Mouse (Mus musculus) limb, embryonic 14.5 days (tissue): ENCODE data around the gene Mylk. TPM values are rescaled to one million over a fixed set of nuclear protein-coding genes. Genes with fewer than 3 reads are reported as not detected.

ENCODE experiments used
- ATAC-seq: fragments of 200-750 bp; cut with Nextera tagmentation; 2 replicates; pipeline ENCODE4 v1.8.0; 2017; ENCODE audit warnings: low read depth, moderate number of reproducible peaks, moderate TSS enrichment; ENCODE audit not compliant: low FRiP score
- DNase-seq: peaks from one replicate; pipeline ENCODE4 v3.0.0-alpha.2; 2015; ENCODE audit warnings: low spot score
- H3K27ac ChIP-seq: fragments of 300-500 bp; sonication (generic); replicated peaks from 2 replicates; pipeline ENCODE4 v1.5.1; 2014; ENCODE audit warnings: low read depth, mild to moderate bottlenecking, low read length, moderate library complexity, mixed read lengths
- H3K27me3 ChIP-seq: fragments of 300-500 bp; sonication (generic); 2 replicates; pipeline ENCODE4 v1.6.1; 2014; ENCODE audit warnings: low read length, mixed read lengths; ENCODE audit not compliant: control insufficient read depth, insufficient read depth
- H3K36me3 ChIP-seq: fragments of 300-500 bp; sonication (generic); 2 replicates; pipeline ENCODE4 v1.6.1; 2014; ENCODE audit warnings: mild to moderate bottlenecking, low read length, moderate library complexity, mixed read lengths; ENCODE audit not compliant: control insufficient read depth, insufficient read depth
- H3K4me1 ChIP-seq: fragments of 300-500 bp; sonication (generic); 2 replicates; pipeline ENCODE4 v1.6.1; 2014; ENCODE audit warnings: antibody characterized with exemption, low read length, mixed read lengths; ENCODE audit not compliant: control insufficient read depth, insufficient read depth
- H3K4me2 ChIP-seq: fragments of 300-500 bp; sonication (generic); replicated peaks from 2 replicates; pipeline ENCODE4 v1.6.1; 2014; ENCODE audit warnings: low read depth, mild to moderate bottlenecking, low read length, moderate library complexity; ENCODE audit not compliant: severe bottlenecking
- H3K4me3 ChIP-seq: fragments of 300-500 bp; sonication (generic); replicated peaks from 2 replicates; pipeline ENCODE4 v1.5.1; 2014; ENCODE audit warnings: low read length
- H3K9ac ChIP-seq: fragments of 300-500 bp; sonication (generic); 2 replicates; pipeline ENCODE4 v1.6.1; 2014; ENCODE audit warnings: mild to moderate bottlenecking, low read depth, low read length, moderate library complexity; ENCODE audit not compliant: severe bottlenecking
- H3K9me3 ChIP-seq: fragments of 300-500 bp; sonication (generic); 2 replicates; pipeline ENCODE4 v1.6.1; 2016; ENCODE audit warnings: low read length; ENCODE audit not compliant: control insufficient read depth
- POLR2A ChIP-seq: fragments of 200-500 bp; IDR thresholded peaks from 2 replicates; pipeline ENCODE4 v1.8.0; 2012; ENCODE audit warnings: inconsistent platforms, mild to moderate bottlenecking, moderate library complexity, borderline replicate concordance; ENCODE audit not compliant: insufficient read depth, insufficient read length; ENCODE audit errors: extremely low read depth
- WGBS: fragments of 180-500 bp; shearing (Covaris S2); extraction: QIAGEN DNeasy Blood & Tissue Kit; methylation state at CpG from one replicate; pipeline ENCODE4 v1.1.7; 2014; 5-methylcytosine and 5-hydroxymethylcytosine counted together
- polyA plus RNA-seq, 2 experiments: library from polyadenylated mRNA; depleted of rRNA in 1 of 2; stranded (reverse) in 1 of 2; unstranded in 1 of 2; fragments of >200 nt; fragmentation: Nextera tagmentation in 1 of 2; extraction: Ambion mirVana in 1 of 2; gene quantifications; 2 replicates each; pipeline versions ENCODE4 v1.2.1 to v1.2.3; 2012 to 2014

Mylk gene
- polyA plus RNA-seq, 2 experiments, result 14.9 to 17.0 TPM

GRCm38 (mm10) chr16:35041001-35041400, 296.0 kb downstream of the Mylk start:
- Histone ChIP-seq H3K9ac (no peak overlapping the region), H3K4me3 (no peak overlapping the region), H3K4me1 (no peaks in the 10 kb centered on the region), H3K36me3 (peaks cover 20% of the 10 kb centered on the region), H3K4me2 (no peak overlapping the region), H3K9me3 (no peaks in the 10 kb centered on the region), H3K27me3 (no peaks in the 10 kb centered on the region), H3K27ac (no peak overlapping the region)
- no peak for TF ChIP-seq POLR2A
- ATAC-seq (no peak), DNase-seq (no peak)
- WGBS, result 87% methylated on average over 7 of the region's 7 CpGs

DNA sequence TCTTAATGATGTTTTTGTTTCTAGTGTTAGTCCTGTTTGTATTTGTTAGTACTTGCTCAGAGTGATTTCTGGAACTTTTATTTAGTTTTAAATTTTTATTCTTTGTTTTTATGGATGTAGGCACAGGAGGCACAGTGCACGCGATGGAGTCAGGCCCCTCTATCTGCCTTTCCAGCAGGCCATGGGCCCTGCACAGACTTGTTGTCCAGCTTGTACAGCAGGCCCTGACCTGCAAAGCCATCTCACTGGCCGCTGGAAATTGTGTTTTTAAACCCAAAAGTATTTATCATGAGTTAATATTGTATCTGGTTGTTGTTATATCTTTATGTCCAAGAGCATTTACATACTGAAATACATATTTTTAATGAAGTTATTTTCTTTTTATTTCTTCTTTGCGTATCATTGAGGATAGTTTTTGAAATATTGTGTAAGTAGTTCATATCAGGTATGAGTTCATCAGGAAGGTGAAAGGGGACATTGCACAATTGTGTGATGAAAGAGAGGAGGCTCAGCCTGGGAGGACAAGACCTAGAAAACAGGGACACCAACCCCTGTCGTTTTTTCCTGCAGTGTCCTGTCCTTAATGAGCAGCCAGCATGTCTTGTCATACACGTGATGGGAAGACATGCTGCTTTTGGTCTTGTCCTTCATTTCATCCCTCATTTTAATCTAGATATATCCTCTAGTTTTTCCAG, 301.2 kb downstream of the Mylk start:
- WGBS, result 75% methylated on average over 6 of the region's 6 CpGs
- Histone ChIP-seq H3K4me3 (no peak overlapping the region), H3K4me2 (no peak overlapping the region), H3K27me3 (no peaks in the 10 kb centered on the region), H3K27ac (no peak overlapping the region), H3K9me3 (no peaks in the 10 kb centered on the region), H3K9ac (no peak overlapping the region), H3K36me3 (peaks cover 6% of the 10 kb centered on the region; the same call in 1 of the 2 replicates), H3K4me1 (no peaks in the 10 kb centered on the region)
- no peak for TF ChIP-seq POLR2A
- ATAC-seq (no peak), DNase-seq (no peak)

- no peak for TF ChIP-seq POLR2A
Observed at GRCm38 (mm10) chr16:35047272-35047969, 302.4 kb downstream of the Mylk start.

DNA sequence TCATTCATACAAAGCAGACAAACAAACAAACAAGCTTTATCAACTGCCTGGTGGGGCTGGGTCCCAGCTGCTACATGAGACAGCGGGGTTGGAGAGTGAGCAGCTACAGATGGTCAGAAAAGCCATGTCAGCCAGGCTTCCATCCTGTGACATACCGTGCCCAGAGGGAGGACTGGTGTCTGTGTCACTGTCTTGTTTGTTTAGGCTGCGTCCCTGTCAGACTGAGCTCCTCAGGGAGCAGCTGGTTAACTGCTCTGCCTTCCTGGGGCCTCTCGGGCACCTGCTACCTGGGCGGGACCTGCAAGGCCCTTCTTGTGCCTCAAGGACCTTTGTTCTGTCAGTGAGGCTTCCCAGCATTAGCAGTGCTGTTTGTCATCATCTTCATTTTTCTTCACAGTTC, 306.1 kb downstream of the Mylk start:
- no peak for TF ChIP-seq POLR2A
- Histone ChIP-seq H3K36me3 (peaks cover 6% of the 10 kb centered on the region; the same call in 1 of the 2 replicates), H3K9me3 (no peaks in the 10 kb centered on the region), H3K27ac (no peak overlapping the region), H3K9ac (no peak overlapping the region), H3K27me3 (no peaks in the 10 kb centered on the region), H3K4me3 (no peak overlapping the region), H3K4me2 (no peak overlapping the region), H3K4me1 (no peaks in the 10 kb centered on the region)
- DNase-seq, result no peak
- no peak for ATAC-seq
- 81% methylated on average over 5 of the region's 5 CpGs for WGBS

More at GRCm38 (mm10) chr16:35047272-35047969, 302.4 kb downstream of the Mylk start:
- Histone ChIP-seq H3K27ac (no peak overlapping the region), H3K36me3 (peaks cover 8% of the 10 kb centered on the region), H3K9ac (no peak overlapping the region), H3K4me1 (no peaks in the 10 kb centered on the region), H3K27me3 (no peaks in the 10 kb centered on the region), H3K4me2 (no peak overlapping the region), H3K4me3 (no peak overlapping the region), H3K9me3 (no peaks in the 10 kb centered on the region)
- WGBS, result 91% methylated on average over 6 of the region's 6 CpGs
- ATAC-seq (no peak), DNase-seq (no peak)

Other genes starting within 250 kb of the Mylk start
- gene Kalrn, start 171.7 kb upstream of the Mylk start, polyA plus RNA-seq (2012; rRNA removed), result 11.7 and 12.2 TPM in 2 replicates
- gene Kalrn, start 171.7 kb upstream of the Mylk start, polyA plus RNA-seq (2014; fragmentation: Nextera tagmentation; extraction: Ambion mirVana), result 8.8 and 10.9 TPM in 2 replicates
- not detected in 2 replicates for gene Ropn1, start 95.3 kb upstream of the Mylk start, polyA plus RNA-seq (2012; rRNA removed)
- gene Ropn1, start 95.3 kb upstream of the Mylk start, polyA plus RNA-seq (2014; fragmentation: Nextera tagmentation; extraction: Ambion mirVana), result not detected in 2 replicates
- gene Ccdc14, start 54.6 kb upstream of the Mylk start, polyA plus RNA-seq (2012; rRNA removed), result 9.1 and 10.2 TPM in 2 replicates
- gene Ccdc14, start 54.6 kb upstream of the Mylk start, polyA plus RNA-seq (2014; fragmentation: Nextera tagmentation; extraction: Ambion mirVana), result 6.4 and 7.0 TPM in 2 replicates